In the genomic region with DNA sequence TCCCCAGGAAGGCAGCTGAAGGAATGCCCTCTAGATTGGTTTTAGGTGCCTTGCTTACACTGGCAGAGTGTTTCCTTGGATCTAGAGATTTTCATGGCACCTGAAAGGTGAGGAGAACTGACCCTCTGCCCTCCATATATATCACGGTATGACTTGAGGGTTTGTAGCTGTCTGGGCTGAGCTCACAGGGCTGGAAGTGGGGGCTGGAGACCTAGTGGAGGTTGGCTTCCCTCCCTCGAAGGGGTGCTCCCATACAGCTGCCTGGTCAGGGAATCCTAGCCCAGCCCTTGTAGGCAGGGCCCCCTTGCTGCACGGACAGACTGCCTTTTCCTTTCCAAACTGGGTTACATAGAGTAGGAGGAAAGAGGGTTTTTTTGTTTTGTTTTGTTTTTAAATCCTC, we compare ENCODE assay signal across 18 mouse cellular contexts. TPM values are rescaled to one million over a fixed set of nuclear protein-coding genes. Genes with fewer than 3 reads are reported as not detected.
DNase-seq lines count a peak whose midpoint lies in the region; ATAC-seq lines count a peak whose summit lies in the region.
"Had no signal": no experiment of that assay in that cellular context is flagged by ENCODE, and none has a peak within 500 bp of the region (broad histone marks: within the 10 kb centered on the region; RNA-seq: fewer than 3 reads in every experiment).

No protein-coding gene starts in this region.

- H3K9ac ChIP-seq in forebrain, embryonic 13.5 days, result no peak overlapping the region
- no peak overlapping the region for H3K9ac ChIP-seq in heart, embryonic 16.5 days (ENCODE audit: low read length)
- H3K9ac ChIP-seq in kidney, embryonic 16.5 days (replicated peaks; ENCODE audit: low read length), result no peak overlapping the region
- H3K9ac ChIP-seq in stomach, embryonic 15.5 days, result no peak overlapping the region
- H3K9ac ChIP-seq in neural tube, embryonic 15.5 days (replicated peaks), result no peak overlapping the region
- H3K9ac ChIP-seq: forebrain, embryonic 15.5 days had no signal

- H3K4me3 ChIP-seq in forebrain, embryonic 10.5 days, result no peak overlapping the region
- H3K4me3 ChIP-seq in forebrain, embryonic 13.5 days, result no peak overlapping the region
- H3K4me3 ChIP-seq in heart, embryonic 16.5 days (ENCODE audit: low read length), result no peak overlapping the region
- H3K4me3 ChIP-seq in kidney, embryonic 16.5 days (ENCODE audit: low read length), result no peak overlapping the region
- H3K4me3 ChIP-seq in stomach, embryonic 15.5 days (replicated peaks), result no peak overlapping the region
- no peak overlapping the region for H3K4me3 ChIP-seq in neural tube, embryonic 15.5 days (replicated peaks)
- H3K4me3 ChIP-seq: forebrain, embryonic 15.5 days had no signal

- peak; percentile 13 for DNase-seq in forebrain, embryonic 10.5 days (ENCODE audit: extremely low spot score, low spot score)
- DNase-seq in heart, adult 18-20 months, result no peak
- no peak for DNase-seq in kidney, adult 11 months
- DNase-seq: adrenal gland, adult 2 months; cerebellum, adult 8-10 months; gastrocnemius, postnatal 14 days; kidney, postnatal 25 days; liver; lung, adult 18-20 months; lung, postnatal 14 days; right cerebral cortex, postnatal 4 days; thymus, postnatal 25 days had no signal

- no peaks in the 10 kb centered on the region for H3K9me3 ChIP-seq in forebrain, embryonic 10.5 days
- H3K9me3 ChIP-seq in forebrain, embryonic 13.5 days (replicated peaks), result no peaks in the 10 kb centered on the region
- H3K9me3 ChIP-seq in heart, embryonic 16.5 days (replicated peaks; ENCODE audit: control insufficient read depth, low read length), result no peaks in the 10 kb centered on the region
- H3K9me3 ChIP-seq in kidney, embryonic 16.5 days (ENCODE audit: low read length), result no peaks in the 10 kb centered on the region
- H3K9me3 ChIP-seq in stomach, embryonic 15.5 days, result no peaks in the 10 kb centered on the region
- no peaks in the 10 kb centered on the region for H3K9me3 ChIP-seq in neural tube, embryonic 15.5 days (replicated peaks)
- H3K9me3 ChIP-seq: forebrain, embryonic 15.5 days had no signal

- H3K27ac ChIP-seq in forebrain, embryonic 10.5 days, result peak overlapping the region; percentile 89
- no peak overlapping the region for H3K27ac ChIP-seq in forebrain, embryonic 13.5 days
- peak overlapping the region; percentile 60; the same call in 1 of the 2 replicates for H3K27ac ChIP-seq in heart, embryonic 16.5 days (ENCODE audit: low read length)
- peak overlapping the region; percentile 64 for H3K27ac ChIP-seq in kidney, embryonic 16.5 days (ENCODE audit: low read length)
- no peak overlapping the region for H3K27ac ChIP-seq in stomach, embryonic 15.5 days
- no peak overlapping the region for H3K27ac ChIP-seq in neural tube, embryonic 15.5 days (replicated peaks)
- H3K27ac ChIP-seq: forebrain, embryonic 15.5 days had no signal

- H3K27me3 ChIP-seq in forebrain, embryonic 10.5 days (ENCODE audit: poor library complexity, severe bottlenecking), result no peaks in the 10 kb centered on the region; the same call in 1 of the 2 replicates
- no peaks in the 10 kb centered on the region for H3K27me3 ChIP-seq in forebrain, embryonic 13.5 days
- no peaks in the 10 kb centered on the region for H3K27me3 ChIP-seq in heart, embryonic 16.5 days (ENCODE audit: control insufficient read depth, insufficient read depth, low read length)
- no peaks in the 10 kb centered on the region for H3K27me3 ChIP-seq in kidney, embryonic 16.5 days (ENCODE audit: insufficient read depth, low read length)
- H3K27me3 ChIP-seq in stomach, embryonic 15.5 days (replicated peaks), result no peaks in the 10 kb centered on the region
- H3K27me3 ChIP-seq in neural tube, embryonic 15.5 days (replicated peaks), result no peaks in the 10 kb centered on the region
- H3K27me3 ChIP-seq: forebrain, embryonic 15.5 days had no signal

- H3K4me1 ChIP-seq in forebrain, embryonic 10.5 days, result peaks cover 100% of the 10 kb centered on the region
- peaks cover 91% of the 10 kb centered on the region for H3K4me1 ChIP-seq in forebrain, embryonic 13.5 days
- peaks cover 43% of the 10 kb centered on the region for H3K4me1 ChIP-seq in heart, embryonic 16.5 days (ENCODE audit: control insufficient read depth, insufficient read depth, low read length)
- H3K4me1 ChIP-seq in kidney, embryonic 16.5 days (ENCODE audit: insufficient read depth, low read length), result peaks cover 54% of the 10 kb centered on the region
- H3K4me1 ChIP-seq in stomach, embryonic 15.5 days, result peaks cover 18% of the 10 kb centered on the region
- peaks cover 23% of the 10 kb centered on the region for H3K4me1 ChIP-seq in neural tube, embryonic 15.5 days

- peaks cover 24% of the 10 kb centered on the region for H3K36me3 ChIP-seq in forebrain, embryonic 10.5 days (replicated peaks)
- peaks cover 12% of the 10 kb centered on the region for H3K36me3 ChIP-seq in forebrain, embryonic 13.5 days (ENCODE audit: poor library complexity, severe bottlenecking)
- H3K36me3 ChIP-seq in heart, embryonic 16.5 days (ENCODE audit: control insufficient read depth, insufficient read depth), result no peaks in the 10 kb centered on the region; the same call in 1 of the 2 replicates
- no peaks in the 10 kb centered on the region for H3K36me3 ChIP-seq in kidney, embryonic 16.5 days (ENCODE audit: insufficient read depth, low read length)
- no peaks in the 10 kb centered on the region for H3K36me3 ChIP-seq in stomach, embryonic 15.5 days
- H3K36me3 ChIP-seq in neural tube, embryonic 15.5 days, result no peaks in the 10 kb centered on the region
- H3K36me3 ChIP-seq: forebrain, embryonic 15.5 days had no signal

- 72% methylated on average over 3 of the region's 3 CpGs for WGBS in forebrain, embryonic 10.5 days
- 59% methylated on average over 3 of the region's 3 CpGs for WGBS in forebrain, embryonic 13.5 days
- WGBS in heart, embryonic 16.5 days, result 47% methylated on average over 3 of the region's 3 CpGs
- WGBS in kidney, embryonic 16.5 days, result 17% methylated on average over 3 of the region's 3 CpGs
- WGBS in stomach, embryonic 15.5 days, result 27% methylated on average over 3 of the region's 3 CpGs
- 40% methylated on average over 3 of the region's 3 CpGs for WGBS in neural tube, embryonic 15.5 days

- no peak overlapping the region for H3K4me2 ChIP-seq in forebrain, embryonic 13.5 days
- no peak overlapping the region for H3K4me2 ChIP-seq in heart, embryonic 16.5 days (ENCODE audit: low read depth, low read length)
- no peak overlapping the region for H3K4me2 ChIP-seq in kidney, embryonic 16.5 days (replicated peaks; ENCODE audit: low read depth, low read length)
- no peak overlapping the region for H3K4me2 ChIP-seq in stomach, embryonic 15.5 days
- no peak overlapping the region for H3K4me2 ChIP-seq in neural tube, embryonic 15.5 days
- H3K4me2 ChIP-seq: forebrain, embryonic 15.5 days had no signal

- ATAC-seq in forebrain, embryonic 13.5 days, result no peak
- ATAC-seq in heart, embryonic 16.5 days (replicated peaks; ENCODE audit: extremely low read depth, insufficient read depth, low FRiP score), result no peak
- peak; percentile 62; the same call in 1 of the 2 replicates for ATAC-seq in kidney, embryonic 16.5 days (ENCODE audit: low FRiP score, low TSS enrichment)
- ATAC-seq in stomach, embryonic 15.5 days (ENCODE audit: insufficient read depth, low FRiP score, low read depth), result peak; percentile 56
- ATAC-seq in neural tube, embryonic 15.5 days (ENCODE audit: low FRiP score), result no peak
- ATAC-seq: forebrain, embryonic 15.5 days had no signal

RNA-seq across cellular contexts. Expression of a gene that starts 52.5 kb away (rescaled TPM):
- 86.7 and 89.5 TPM in 2 replicates for polyA plus RNA-seq in forebrain, embryonic 10.5 days (2016; fragmentation: Nextera tagmentation; extraction: Ambion mirVana)
- polyA plus RNA-seq in forebrain, embryonic 13.5 days (2015; fragmentation: Nextera tagmentation; extraction: Ambion mirVana), result 58.0 and 67.0 TPM in 2 replicates
- polyA plus RNA-seq in heart, embryonic 16.5 days (2015; fragmentation: Nextera tagmentation; extraction: Ambion mirVana), result 159 and 181 TPM in 2 replicates
- total RNA-seq in heart, adult 18-20 months (2021), result 1 to 10 TPM; 6.2 to 9.4 TPM
- 83.8 and 93.0 TPM in 2 replicates for polyA plus RNA-seq in kidney, embryonic 16.5 days (2015; fragmentation: Nextera tagmentation; extraction: Ambion mirVana)
- 237 and 238 TPM in 2 replicates for polyA plus RNA-seq in stomach, embryonic 15.5 days (2015; fragmentation: Nextera tagmentation; extraction: Ambion mirVana)
- 26.2 and 48.7 TPM in 2 replicates for polyA plus RNA-seq in neural tube, embryonic 15.5 days (2015; fragmentation: Nextera tagmentation; extraction: Ambion mirVana)

Comparison
In these comparisons a context has a peak if more than half of its experiments do, and no peak if none do; other contexts are left out.
1. H3K27ac ChIP-seq: peak in forebrain, embryonic 10.5 days (single experiment), heart, embryonic 16.5 days (single experiment) and kidney, embryonic 16.5 days (single experiment); none in forebrain, embryonic 13.5 days (single experiment), stomach, embryonic 15.5 days (single experiment) and neural tube, embryonic 15.5 days (single experiment).
2. ATAC-seq: peak in kidney, embryonic 16.5 days (single experiment) and stomach, embryonic 15.5 days (single experiment); none in forebrain, embryonic 13.5 days (single experiment), heart, embryonic 16.5 days (single experiment) and neural tube, embryonic 15.5 days (single experiment).